Mouse (Mus musculus) heart, postnatal 36 days (tissue): ENCODE measurements at regions not wholly inside any gene's neighbourhood (a gene's known extent, or its start where the extent isn't known, plus 50 kb on each side); places are given as distances from the start of the nearest gene placed in this dataset.
"Not testable (repeated sequence)": the region's sequence is repeated elsewhere in the genome, so short reads cannot be mapped to it uniquely, and the experiment has no call there.

Experiments used
- DNase-seq, 2 experiments: peaks; one replicate each; pipeline ENCODE4 v3.0.0; 2021 to 2022
- intact Hi-C: fragments of 180-260 bp; cut with DNase I; formaldehyde crosslinking; loops from one replicate; pipeline ENCODE4 v1.15.1; 2025

GRCm38 (mm10) chr3:133661303-133661702 lies 116.4 kb upstream of the Tet2 start:
- intact Hi-C loops, result no loop called here
- DNase-seq, result no peak

DNA sequence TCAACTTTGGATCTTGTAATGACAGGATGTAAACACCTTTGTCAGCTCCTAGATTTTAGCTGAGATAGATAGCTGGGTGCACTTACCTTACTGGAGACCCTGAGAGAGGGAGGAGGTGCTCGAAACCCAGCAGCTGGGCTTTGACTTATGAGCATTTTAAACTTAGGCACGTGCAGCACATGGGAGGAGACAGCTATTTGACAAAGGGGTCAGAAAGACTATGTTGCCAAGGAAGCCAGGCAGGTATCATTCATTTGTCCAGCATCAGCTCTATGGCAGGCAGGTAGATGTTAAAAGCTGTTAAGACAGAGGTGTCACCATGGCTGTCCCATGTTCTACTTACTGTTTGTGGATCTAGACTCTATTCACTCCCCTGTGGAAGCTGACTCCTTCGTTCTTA lies 120.0 kb upstream of the Tet2 start:
- intact Hi-C loops, result no loop called here
- DNase-seq, result no peak

DNA sequence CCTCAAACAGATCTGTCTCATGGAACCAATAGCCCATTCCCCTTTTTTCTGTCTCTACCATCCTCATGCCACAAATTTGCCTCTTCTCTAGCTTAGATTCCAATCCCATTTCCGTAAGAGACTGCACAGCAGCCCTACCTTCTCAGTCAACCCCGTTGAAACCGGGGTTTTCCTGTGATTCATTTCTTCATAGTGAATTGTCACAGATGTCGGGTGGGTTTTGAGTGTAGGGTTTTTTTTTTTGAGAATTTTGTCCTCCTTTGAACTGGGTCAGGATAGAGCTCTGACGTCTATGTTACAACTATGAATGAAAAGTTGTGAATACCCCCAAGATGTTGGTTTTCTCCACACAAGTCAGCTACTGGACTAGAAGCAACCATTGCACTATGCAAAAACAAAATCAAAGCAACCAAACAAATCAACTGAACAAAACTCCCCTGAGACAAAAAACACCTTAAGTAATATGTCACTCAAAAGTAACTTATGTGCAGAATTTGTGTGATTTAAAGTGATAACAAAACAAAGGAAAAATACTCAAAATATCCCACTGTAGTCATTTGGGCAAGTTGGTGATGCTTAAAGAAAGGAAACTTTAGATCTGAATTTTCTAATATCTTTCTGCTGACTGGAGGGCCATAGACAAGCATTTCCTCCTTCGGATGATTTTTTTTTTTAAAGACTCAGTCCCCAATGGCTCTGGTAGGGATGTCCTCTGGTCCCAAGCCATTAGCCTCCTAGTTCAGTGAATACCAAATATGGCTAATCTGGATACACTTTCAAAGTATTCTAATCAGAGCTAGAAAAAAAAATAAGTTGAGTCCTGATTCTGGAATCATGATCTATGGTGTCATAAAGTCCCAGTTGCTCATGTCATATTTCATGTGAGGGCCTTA lies 120.7 kb upstream of the Tet2 start:
- intact Hi-C loops, result no loop called here

GRCm38 (mm10) chr3:133672742-133673447 lies 128.0 kb upstream of the Tet2 start:
- intact Hi-C loops, result loop anchor here (10.0 kb wide), 2 partner anchors 62 to 102 kb away; no protein-coding TSS in a partner anchor
- peak; percentile 34 to 35 for DNase-seq

More for the DNA sequence above, 120.7 kb upstream of the Tet2 start:
- no peak for DNase-seq

- DNase-seq, result no peak
- intact Hi-C loops, result loop anchor here (10.0 kb wide), 2 partner anchors 57 to 97 kb away; no protein-coding TSS in a partner anchor
These were observed 133.0 kb upstream of the Tet2 start for GRCm38 (mm10) chr3:133677892-133678291.

- DNase-seq, result no peak
- intact Hi-C loops, result loop anchor here (10.0 kb wide), 2 partner anchors 55 to 95 kb away; no protein-coding TSS in a partner anchor
These were observed 135.0 kb upstream of the Tet2 start for GRCm38 (mm10) chr3:133679891-133680290.

- intact Hi-C loops, result no loop called here
- no peak for DNase-seq
These were observed 135.4 kb upstream of the Tet2 start for GRCm38 (mm10) chr3:133680343-133680742.

DNA sequence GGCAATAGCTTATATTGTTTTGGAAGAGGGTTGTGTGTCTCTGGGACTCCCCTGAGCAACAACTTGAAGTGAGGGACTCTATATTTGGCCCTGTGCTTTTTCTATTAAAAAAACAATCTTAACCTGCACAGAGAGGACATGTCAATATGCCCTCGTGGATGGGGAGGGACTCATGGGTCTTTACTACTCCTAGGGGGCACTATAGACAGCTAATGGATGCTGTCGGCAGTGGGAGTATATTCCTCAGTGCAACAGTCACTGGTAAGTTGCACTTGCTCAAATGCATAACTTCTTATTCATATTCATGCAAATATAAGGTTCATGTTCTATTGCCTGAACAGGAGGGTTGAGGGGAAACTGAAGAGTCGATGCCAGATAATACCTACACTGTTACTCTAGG lies 135.9 kb upstream of the Tet2 start:
- DNase-seq, result no peak
- intact Hi-C loops, result no loop called here

DNA sequence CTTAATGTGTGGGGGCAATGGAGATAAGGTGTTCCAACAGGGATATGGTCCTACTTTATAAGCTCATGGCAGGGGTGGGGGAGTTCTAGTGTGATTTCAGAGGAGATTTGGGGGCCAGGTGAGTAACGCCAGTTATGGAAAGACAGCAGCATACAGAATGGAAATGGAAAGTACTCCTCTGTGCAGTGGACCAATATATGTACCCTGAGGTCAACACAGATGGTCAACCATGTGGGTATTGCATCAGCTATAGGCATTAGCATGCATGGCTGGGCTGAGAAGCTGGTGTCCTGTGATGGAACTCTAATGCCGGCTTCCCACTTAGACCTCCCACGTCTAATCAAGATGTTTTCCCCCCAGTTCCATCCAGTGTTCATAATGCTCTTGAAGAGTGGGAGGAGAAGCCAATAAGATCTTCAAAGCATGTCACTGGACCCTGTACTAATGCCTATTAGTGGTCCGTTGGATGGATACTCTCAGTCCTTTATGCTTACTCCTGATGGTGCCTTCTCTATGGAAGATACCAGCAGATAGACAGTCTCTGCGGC lies 139.3 kb upstream of the Tet2 start:
- intact Hi-C loops, result no loop called here

GRCm38 (mm10) chr3:133684747-133685146 lies 139.8 kb upstream of the Tet2 start:
- intact Hi-C loops, result no loop called here
- DNase-seq, result no peak

More for the DNA sequence above, 139.3 kb upstream of the Tet2 start:
- DNase-seq, result no peak

- intact Hi-C loops, result no loop called here
- DNase-seq, result no peak
These were observed 140.5 kb upstream of the Tet2 start for GRCm38 (mm10) chr3:133685393-133685792.

DNA sequence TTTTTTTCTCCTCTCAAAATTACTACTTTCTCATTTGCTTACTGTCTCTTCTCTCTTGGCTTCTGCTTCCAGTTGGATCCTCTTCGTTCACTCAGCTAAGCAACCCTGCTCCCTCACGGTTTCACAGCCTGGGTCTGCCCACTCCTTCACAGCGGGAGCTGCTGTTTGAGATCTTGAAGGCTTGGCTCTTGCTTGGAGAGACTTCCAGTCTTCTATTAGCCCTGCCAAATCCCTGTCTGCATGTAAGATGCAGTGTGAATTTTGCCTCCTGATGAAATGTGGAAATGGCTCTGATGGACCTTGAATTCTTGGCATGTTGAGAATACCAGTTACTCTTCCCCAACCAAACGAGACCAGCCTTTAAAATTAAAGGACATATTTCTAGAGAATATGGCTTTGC lies 149.1 kb upstream of the Tet2 start:
- no peak for DNase-seq
- intact Hi-C loops, result no loop called here

DNA sequence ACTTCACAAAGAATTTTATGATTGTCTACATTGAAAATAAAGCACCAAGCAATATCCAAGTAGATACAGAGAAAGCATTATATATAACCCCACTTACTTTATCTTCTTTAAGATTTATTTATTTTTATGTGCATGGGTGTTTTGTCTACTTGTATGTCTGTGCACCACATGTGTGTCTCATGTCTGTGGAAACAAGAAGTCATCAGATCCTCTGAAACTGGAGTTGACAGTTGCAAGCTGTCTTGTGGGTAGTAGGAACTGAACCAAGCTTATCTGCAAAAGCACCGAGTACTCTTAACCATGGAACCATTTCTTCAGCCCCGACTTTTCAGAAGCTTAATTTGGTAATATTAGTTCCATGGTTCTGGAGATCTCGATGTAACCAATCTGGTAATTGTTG lies 151.2 kb upstream of the Tet2 start:
- intact Hi-C loops, result no loop called here
- DNase-seq, result no peak

GRCm38 (mm10) chr3:133704849-133705248 lies 159.9 kb upstream of the Tet2 start:
- DNase-seq, intact Hi-C loops: not testable (repeated sequence)

DNA sequence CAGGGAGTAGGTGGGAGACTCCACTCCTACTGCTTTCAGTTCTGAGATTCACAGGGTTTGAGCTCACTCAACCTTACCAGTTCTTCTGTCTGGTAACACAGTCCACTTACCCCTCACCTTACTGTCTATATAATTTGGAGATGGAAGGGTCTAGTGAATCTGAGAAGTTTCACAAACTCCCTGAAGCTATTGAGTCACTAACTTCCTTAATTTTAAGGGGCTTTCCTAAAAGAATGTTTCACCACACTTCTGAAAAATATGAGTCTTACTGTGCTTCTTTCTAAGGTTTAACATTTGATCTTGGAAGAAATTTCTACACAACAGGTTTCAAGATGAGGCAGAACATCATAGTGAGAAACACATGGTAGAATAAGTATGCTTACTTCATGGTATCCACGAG lies 166.6 kb upstream of the Tet2 start:
- intact Hi-C loops, result no loop called here
- DNase-seq, result no peak

GRCm38 (mm10) chr3:133722550-133723290 lies 177.8 kb upstream of the Tet2 start:
- no peak for DNase-seq
- intact Hi-C loops, result no loop called here

GRCm38 (mm10) chr3:133726831-133727230 lies 181.9 kb upstream of the Tet2 start:
- intact Hi-C loops, result no loop called here

GRCm38 (mm10) chr3:133735603-133736002 lies 190.7 kb upstream of the Tet2 start:
- intact Hi-C loops, result loop anchor here (10.0 kb wide), 1 partner anchor 61 kb away; no protein-coding TSS in a partner anchor
- DNase-seq, result no peak

More at GRCm38 (mm10) chr3:133726831-133727230, 181.9 kb upstream of the Tet2 start:
- no peak for DNase-seq

GRCm38 (mm10) chr3:133738936-133739335 lies 194.0 kb upstream of the Tet2 start:
- intact Hi-C loops, result loop anchor here (10.0 kb wide), 1 partner anchor 64 kb away; no protein-coding TSS in a partner anchor
- DNase-seq, result no peak

DNA sequence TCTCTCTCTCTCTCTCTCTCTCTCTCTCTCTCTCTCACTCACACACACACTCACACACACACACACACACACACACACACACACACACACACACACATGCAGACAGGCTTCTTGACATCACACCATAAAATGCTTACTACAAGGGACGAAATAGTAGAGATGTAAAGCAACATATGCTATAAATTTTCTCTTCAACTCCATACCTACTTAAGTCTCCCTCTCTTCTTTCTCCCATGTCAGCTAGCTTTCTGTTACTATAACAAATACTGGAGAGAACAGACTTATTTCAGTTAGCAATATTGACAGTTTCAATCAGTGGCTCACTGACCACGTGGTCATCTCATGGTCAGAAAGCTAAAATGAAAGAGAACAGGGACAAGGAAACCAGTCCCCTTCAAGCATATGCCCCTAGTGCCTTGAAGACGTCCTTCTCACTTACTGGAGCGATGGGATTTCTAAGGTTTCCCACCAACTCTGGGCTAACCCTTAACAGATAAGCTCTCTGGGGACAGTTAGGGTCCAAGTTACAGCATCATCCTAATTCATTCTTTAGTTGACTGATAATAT lies 199.7 kb upstream of the Tet2 start:
- intact Hi-C loops, result no loop called here
- DNase-seq, result no peak
